Mouse (Mus musculus) thymus, postnatal 0 days (tissue): ENCODE results near the gene Usp48. TPM values are rescaled to one million over a fixed set of nuclear protein-coding genes. Genes with fewer than 3 reads are reported as not detected.

Experiments
- DNase-seq: peaks from one replicate; pipeline ENCODE4 v3.0.0-alpha.2; 2015; ENCODE audit warnings: low spot score
- polyA plus RNA-seq: library from polyadenylated mRNA; unstranded; fragments of >200 nt; fragmentation: Nextera tagmentation; extraction: Ambion mirVana; gene quantifications from 2 replicates; pipeline ENCODE4 v1.2.1, GENCODE M21; 2015

The Usp48 gene
- polyA plus RNA-seq, 1 experiment from 2014 or later, result 59.1 TPM

GRCm38 (mm10) chr4:137682961-137683453, 89.5 kb downstream of the Usp48 start:
- peak; percentile 15 for DNase-seq

DNA sequence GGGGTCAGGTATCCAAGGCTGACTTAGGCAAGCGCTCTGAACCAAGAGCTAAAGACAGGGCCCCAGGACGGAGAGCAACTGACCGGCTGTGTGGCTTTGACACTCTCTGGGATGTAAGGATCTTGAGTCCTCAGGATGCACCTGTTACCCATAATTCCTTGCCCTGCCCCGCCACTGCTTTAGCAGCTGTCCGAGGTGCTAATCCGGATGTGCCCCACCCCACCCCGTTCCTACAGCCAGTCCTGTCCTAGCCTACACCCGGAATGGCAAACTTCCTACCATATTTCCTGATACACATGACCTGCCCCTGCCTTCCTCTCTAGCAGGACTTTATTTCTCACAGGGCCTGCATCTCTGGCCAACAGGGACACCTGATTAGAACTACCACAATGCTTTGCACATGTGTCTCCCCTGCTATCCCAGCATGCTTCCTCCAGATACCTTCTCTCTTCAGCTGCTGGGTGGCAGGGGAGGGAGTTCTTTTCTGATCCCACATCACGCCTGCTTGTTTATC, 91.3 kb downstream of the Usp48 start:
- no peak for DNase-seq

- DNase-seq, result no peak
These were observed 92.7 kb downstream of the Usp48 start for GRCm38 (mm10) chr4:137686303-137686702.

DNA sequence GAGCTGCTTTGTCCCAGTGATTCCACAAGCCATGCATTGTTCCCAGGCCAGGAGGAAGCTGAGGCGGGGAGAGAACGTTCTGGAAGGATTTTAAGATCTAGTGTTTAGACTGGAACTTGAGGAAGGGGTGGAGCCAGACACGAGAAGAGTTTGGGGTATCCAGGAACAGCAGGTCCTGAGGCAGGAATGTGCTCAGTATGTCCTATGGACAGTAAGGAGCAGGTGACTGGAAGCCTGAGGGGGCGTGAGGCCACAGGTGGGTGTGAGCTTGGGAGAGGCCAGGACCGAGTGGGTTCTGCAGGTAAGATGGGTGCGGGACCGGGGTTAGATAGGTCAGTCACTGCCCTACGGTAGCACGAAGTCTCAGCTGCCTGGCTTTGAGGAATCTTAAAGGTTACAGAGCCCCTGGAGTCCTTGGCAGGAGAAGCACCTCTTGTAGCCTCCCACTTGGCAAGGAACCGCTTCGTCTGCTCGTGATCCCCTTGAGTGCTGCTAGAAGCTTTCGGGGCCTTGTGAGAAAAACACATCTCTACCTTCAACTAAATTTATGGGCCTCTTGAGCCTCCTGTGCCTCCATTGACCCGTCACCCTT, 93.8 kb downstream of the Usp48 start:
- no peak for DNase-seq

DNA sequence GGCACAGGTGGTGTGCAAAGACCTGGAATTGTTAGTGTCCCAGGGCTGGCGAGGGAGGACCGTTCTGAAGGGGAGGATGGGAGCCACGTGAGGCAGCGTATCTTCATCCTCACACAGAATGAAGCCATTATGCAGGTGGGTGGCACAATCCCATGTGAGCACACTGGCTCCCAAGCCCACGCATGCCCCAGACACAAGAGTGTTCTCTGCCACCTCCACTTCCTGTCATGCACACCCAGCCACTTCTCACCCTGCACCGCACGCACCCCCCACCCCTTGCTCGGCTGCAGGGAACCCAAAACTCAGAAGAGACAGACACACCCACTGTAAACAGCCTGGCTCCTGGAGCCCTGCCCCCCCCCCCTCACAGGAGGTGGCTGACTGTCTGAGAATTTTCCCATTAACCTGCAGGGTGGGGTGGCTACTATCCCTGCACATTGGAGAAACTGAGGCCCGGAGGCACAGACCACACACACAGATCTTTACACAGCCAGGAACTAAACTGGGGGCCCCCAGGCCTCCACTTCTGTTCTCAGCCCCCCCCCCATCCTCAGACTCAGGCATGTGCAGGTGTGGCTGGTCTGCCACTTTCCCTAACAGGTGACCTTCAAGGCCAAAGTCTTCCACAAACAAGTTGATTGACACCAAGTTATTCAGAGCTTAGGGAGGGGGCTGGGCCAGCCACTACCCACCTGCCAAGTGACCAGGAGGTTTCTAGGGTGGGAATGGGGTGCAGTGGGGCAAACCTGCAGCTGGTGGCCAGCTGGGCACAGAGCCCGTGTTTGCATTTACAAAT, 98.8 kb downstream of the Usp48 start:
- no peak for DNase-seq

DNA sequence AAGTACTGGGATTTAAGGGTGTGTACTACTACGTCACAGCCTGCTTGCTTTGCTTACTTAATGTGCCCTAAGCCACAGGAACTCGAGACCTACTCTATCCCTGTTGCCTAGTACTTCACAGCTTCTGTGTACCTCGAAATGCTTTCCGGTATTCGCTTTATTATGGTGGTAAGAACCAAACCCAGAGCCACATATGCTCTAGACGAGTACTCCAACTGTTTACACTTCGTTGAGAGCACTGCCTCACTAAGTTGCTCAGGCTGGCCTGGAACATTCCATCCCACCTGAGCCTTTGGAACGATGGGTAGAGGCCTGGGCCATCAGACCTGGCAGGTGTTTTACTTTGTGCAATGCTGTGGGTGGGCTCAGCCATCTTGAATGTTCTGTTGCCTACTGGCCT, 101.7 kb downstream of the Usp48 start:
- no peak for DNase-seq

GRCm38 (mm10) chr4:137695900-137696299, 102.3 kb downstream of the Usp48 start:
- DNase-seq, result no peak

DNA sequence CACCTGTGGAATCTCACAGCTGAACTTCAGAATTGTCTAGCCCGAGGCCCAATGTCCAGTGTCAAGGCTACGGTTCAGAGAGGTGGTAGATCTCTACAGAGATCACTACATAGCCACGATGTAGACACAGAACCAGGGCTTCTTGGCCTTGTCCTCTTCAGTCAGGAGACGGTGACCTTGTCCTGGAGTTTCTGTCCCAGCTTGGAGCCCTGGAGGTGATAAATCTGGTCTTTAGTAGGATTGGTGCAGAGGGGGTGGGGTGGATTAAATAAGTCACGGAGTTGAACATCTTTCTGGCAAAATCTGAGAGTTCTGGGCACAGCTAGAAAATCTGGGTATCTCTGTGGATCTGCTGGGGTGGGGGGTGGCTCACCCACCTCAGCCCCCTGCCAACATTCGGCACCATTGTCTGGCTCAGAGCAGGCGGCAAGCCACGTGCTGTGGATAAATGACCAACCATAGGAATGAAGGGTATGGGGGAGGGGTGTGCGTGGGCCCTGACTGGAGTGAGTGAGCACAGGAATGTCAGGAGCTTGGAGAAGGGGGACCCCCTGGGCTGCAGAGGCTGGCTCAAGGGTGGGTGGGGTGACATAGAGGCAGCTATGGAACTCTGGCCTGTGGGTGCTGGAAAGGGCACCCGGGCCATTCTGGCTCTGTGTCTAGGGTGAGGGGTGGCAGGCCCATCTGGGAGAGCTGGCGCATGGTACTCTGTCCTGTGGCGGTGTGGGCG, 103.8 kb downstream of the Usp48 start:
- no peak for DNase-seq

- DNase-seq, result no peak
These were observed 104.8 kb downstream of the Usp48 start for GRCm38 (mm10) chr4:137698076-137698985.

GRCm38 (mm10) chr4:137699264-137700211, 106.0 kb downstream of the Usp48 start:
- no peak for DNase-seq

DNA sequence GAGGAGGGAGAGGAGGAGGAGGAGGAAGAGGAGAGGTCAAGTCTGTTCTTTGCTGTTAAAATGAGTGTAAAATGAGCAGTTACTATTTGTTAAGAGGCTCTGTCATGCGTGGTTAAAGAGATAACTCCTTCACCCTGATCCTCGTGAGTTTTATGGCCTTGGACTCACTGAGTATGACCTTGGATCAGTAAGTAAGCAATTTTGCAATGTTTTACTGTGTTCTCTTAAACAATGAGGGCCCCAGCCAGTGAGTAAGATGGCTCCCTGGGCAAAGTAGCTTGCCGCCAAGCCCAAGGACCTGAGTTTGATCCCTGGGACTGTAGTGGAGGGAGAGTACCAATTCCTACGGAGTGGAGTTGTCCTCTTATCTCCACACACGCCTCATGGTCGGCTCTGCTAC, 107.4 kb downstream of the Usp48 start:
- no peak for DNase-seq

DNA sequence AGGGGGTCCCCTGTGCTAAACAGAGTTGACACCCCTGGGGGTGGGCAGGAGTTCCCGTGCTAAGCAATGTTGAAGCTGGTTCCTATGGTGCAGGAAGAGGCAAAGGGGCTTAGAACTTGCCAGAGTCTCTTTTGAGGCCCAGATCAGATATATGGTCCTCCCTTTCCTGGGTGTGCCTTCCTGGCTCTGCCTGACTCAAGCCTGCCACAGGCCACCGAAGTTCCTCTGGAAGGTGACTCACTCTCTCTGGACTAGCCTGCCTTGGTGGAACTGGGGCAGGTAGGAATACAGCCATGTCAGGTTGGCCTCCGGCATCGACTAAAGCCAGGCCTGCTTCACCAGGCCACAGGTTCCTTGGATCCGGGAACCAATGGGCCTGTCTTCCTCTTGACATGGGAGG, 109.5 kb downstream of the Usp48 start:
- DNase-seq, result no peak

DNA sequence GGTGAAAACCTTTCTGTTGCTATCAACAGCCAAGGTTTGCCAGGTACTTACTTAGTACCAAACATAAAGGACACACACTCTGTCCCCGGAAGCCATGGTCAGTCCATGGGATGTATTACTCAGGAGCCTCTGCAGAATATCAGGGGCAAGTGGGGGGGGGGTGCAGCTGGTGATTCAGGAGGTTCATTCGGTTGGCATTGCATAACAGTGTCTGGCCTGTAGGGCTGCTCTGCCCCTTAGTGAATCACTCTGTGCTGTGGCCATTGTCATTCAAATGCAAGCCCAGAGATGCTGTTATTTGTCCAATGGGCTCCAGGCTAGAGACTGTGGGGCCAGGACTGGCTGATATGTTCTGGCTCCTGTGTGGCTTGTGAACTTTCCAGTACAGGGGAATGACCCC, 111.0 kb downstream of the Usp48 start:
- no peak for DNase-seq

GRCm38 (mm10) chr4:137705379-137705778, 111.8 kb downstream of the Usp48 start:
- no peak for DNase-seq

DNA sequence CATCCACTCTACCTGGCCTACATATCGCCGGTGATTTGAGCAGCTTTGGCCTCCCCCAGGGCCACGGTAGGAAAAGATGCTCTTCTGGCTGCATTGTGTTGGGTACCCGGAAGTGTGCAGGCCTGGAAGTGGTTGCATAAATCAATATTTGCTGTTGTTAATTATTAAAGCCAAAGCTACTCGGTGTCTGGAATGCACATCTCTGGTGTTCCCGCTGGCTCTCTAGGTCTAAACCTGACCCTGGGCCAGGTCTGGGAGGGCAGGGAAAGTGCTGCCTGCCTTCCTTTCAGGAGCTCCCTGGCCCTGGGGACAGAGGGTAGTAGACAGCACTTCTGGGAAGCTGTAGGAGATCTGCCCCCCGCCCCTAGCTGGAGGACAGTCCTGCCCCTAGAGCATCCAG, 113.0 kb downstream of the Usp48 start:
- no peak for DNase-seq

DNA sequence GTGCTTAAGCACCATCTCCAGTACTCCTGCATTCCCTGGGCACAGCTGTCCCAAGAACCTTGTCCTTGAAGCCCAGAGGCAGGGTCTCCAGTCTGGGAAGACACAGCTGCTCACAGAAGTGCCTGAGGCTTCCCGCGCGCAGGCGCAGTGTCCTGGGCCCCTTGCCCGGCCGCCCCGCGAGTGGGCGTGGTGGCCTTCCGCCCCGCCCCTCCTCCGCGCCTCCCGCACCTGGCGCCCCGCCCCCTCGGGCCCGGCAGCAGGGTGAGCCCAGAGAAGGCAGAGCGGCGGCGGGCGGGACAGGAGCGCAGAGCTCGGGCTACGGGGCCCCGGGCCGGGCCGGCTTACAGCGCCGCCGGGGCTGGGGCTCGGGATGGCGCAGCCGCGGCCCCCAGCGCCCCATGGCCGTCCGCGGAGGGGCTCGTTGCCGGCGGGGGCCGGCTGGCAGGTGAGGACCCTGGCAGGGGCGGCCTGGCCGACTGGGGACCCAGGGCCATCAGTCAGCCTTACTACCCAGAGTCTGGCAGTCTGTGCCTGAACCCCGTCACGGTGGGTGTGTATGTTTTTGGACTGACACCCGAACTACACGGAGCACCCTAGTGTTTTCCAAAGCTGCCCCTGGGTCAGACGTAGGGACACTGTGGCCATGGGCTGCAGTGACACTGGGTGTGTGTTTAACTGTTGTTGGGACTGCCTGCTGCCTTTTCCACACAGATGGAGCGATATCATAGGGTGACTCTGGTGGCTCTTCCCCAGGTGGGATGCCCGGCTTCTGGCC, 113.8 kb downstream of the Usp48 start:
- DNase-seq, result peak; percentile 90
